Comparison of ENCODE assay signal across 15 mouse cellular contexts in the genomic region with DNA sequence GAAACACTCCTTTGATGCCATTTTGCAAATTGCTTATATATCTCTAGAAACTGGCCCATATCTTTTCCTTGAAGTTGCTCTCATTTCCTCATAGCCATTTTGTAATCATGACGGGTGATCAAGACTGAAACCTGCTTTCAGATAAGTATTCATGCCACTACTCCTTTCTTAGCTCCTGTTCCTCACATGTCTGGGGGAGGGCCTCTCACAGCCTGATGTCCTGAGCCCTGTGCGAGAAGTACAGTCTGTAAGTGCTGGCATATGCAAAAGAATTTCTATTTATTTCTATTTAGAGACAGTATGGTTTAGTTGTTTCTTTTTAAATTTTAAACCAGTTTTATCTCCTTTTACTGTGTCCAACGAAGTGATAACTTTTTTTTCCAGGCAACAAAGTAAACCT.
"Had no signal": no experiment of that assay in that cellular context is flagged by ENCODE, and none has a peak within 500 bp of the region (broad histone marks: within the 10 kb centered on the region; RNA-seq: fewer than 3 reads in every experiment).

No protein-coding gene starts in this region.

- H3K9me3 ChIP-seq: forebrain, embryonic 15.5 days; heart, embryonic 12.5 days; hindbrain, embryonic 13.5 days; hindbrain, embryonic 15.5 days; limb, embryonic 13.5 days; limb, embryonic 15.5 days had no signal

- H3K4me2 ChIP-seq: forebrain, embryonic 15.5 days; heart, embryonic 12.5 days; hindbrain, embryonic 13.5 days; hindbrain, embryonic 15.5 days; limb, embryonic 13.5 days; limb, embryonic 15.5 days had no signal

- H3K9ac ChIP-seq: forebrain, embryonic 15.5 days; forebrain, postnatal 0 days; heart, embryonic 12.5 days; hindbrain, embryonic 13.5 days; hindbrain, embryonic 15.5 days; limb, embryonic 13.5 days; limb, embryonic 15.5 days had no signal

- H3K27me3 ChIP-seq: forebrain, embryonic 15.5 days; heart, embryonic 12.5 days; hindbrain, embryonic 13.5 days; hindbrain, embryonic 15.5 days; limb, embryonic 13.5 days; limb, embryonic 15.5 days had no signal

- ATAC-seq: forebrain, embryonic 15.5 days; forebrain, postnatal 0 days; hindbrain, postnatal 0 days had no signal

- H3K4me3 ChIP-seq: forebrain, embryonic 15.5 days; heart, adult 2 months; heart, embryonic 12.5 days; hindbrain, embryonic 13.5 days; hindbrain, embryonic 15.5 days; limb, embryonic 13.5 days; limb, embryonic 15.5 days had no signal

- H3K36me3 ChIP-seq: forebrain, embryonic 15.5 days; heart, embryonic 12.5 days; hindbrain, embryonic 13.5 days; hindbrain, embryonic 15.5 days; limb, embryonic 13.5 days; limb, embryonic 15.5 days had no signal

- H3K4me1 ChIP-seq: forebrain, embryonic 15.5 days; hindbrain, embryonic 13.5 days; hindbrain, embryonic 15.5 days; limb, embryonic 13.5 days; limb, embryonic 15.5 days had no signal

- DNase-seq: forebrain, postnatal 0 days; gastrocnemius, postnatal 36 days; kidney, adult 18-20 months; kidney, adult 8-10 months; kidney, postnatal 25 days; layer of hippocampus, adult 9-11 months; layer of hippocampus, postnatal 36 days had no signal

- H3K27ac ChIP-seq: forebrain, embryonic 15.5 days; heart, adult 2 months; hindbrain, embryonic 13.5 days; hindbrain, embryonic 15.5 days; hindbrain, postnatal 0 days; limb, embryonic 13.5 days; limb, embryonic 15.5 days had no signal
